Comparison of ENCODE assay signal across 23 mouse cellular contexts in the genomic region with DNA sequence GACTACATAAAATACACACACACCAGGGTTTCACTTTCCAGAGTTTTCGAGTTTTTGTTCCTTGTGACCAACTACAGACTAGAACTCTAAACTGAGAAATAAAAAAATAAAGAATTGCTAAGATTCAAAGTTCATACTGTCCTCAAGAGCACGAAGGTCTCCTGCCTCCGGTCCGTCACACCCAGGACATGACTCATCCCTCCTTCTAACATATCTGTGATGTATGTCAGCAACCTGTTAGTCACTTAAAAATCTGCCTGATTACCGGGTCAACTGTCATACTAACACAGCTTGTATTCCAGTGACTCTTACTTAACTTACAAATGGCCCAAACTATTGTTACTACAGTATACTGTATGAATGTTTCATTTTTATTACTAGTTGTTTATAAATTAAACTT. TPM values are rescaled to one million over a fixed set of nuclear protein-coding genes. Genes with fewer than 3 reads are reported as not detected.
A peak's percentile ranks its signal among the peaks of the same experiment; 100 is the strongest.
DNase-seq lines count a peak whose midpoint lies in the region; TF ChIP-seq lines count a peak whose summit lies in the region.
"Had no signal": no experiment of that assay in that cellular context is flagged by ENCODE, and none has a peak within 500 bp of the region (broad histone marks: within the 10 kb centered on the region; RNA-seq: fewer than 3 reads in every experiment).

No protein-coding gene starts in this region.

- H3K27me3 ChIP-seq in myocyte (ENCODE audit: control insufficient read depth, insufficient read depth, insufficient read length), result no peaks in the 10 kb centered on the region
- H3K27me3 ChIP-seq: hindbrain, embryonic 15.5 days; midbrain, embryonic 13.5 days; stomach, embryonic 15.5 days had no signal

- no peak for TF ChIP-seq POLR2A in myocyte (IDR thresholded peaks at IDR 0.05; ENCODE audit: insufficient read length, low read depth)

- H3K79me2 ChIP-seq in myocyte (ENCODE audit: control insufficient read depth, insufficient read depth), result peaks cover 86% of the 10 kb centered on the region

- DNase-seq in 3134 (ENCODE audit: extremely low read depth, insufficient read length, low spot score) (peak; percentile 39), 3T3-L1 (ENCODE audit: low read depth, low spot score) (peak; percentile 80)
- DNase-seq in adrenal gland, postnatal 10 days, result peak; percentile 47
- DNase-seq in spleen, postnatal 4 days (ENCODE audit: low spot score in 2 of 2), result no peak
- no peak for DNase-seq in embryo, embryonic 10 days (ENCODE audit: low spot score)
- DNase-seq in cerebellum, adult 18-20 months, result no peak
- DNase-seq: cerebellum, adult 2 months; cerebellum, postnatal 36 days; gastrocnemius, postnatal 10 days; heart, adult 18-20 months; heart, postnatal 4 days; kidney, adult 2 months; kidney, postnatal 10 days; left cerebral cortex, postnatal 4 days; liver, postnatal 0 days; lung, postnatal 14 days; right cerebral cortex, postnatal 14 days; thymus, adult 2 months had no signal

- no peak overlapping the region for H3K4me3 ChIP-seq in myocyte
- H3K4me3 ChIP-seq: forebrain, embryonic 10.5 days; hindbrain, embryonic 15.5 days; midbrain, embryonic 13.5 days; stomach, embryonic 15.5 days had no signal

- H3ac ChIP-seq in myocyte (ENCODE audit: control insufficient read depth, insufficient read length), result no peak overlapping the region

- H3K36me3 ChIP-seq in myocyte (ENCODE audit: control insufficient read depth, insufficient read depth), result no peaks in the 10 kb centered on the region
- H3K36me3 ChIP-seq: forebrain, embryonic 10.5 days; hindbrain, embryonic 15.5 days; midbrain, embryonic 13.5 days; stomach, embryonic 15.5 days had no signal

- peak overlapping the region; percentile 48 for H3K4me2 ChIP-seq in myocyte (ENCODE audit: low read depth)
- H3K4me2 ChIP-seq: hindbrain, embryonic 15.5 days; midbrain, embryonic 13.5 days; stomach, embryonic 15.5 days had no signal

TF ChIP-seq in myocyte, 11 proteins besides CTCF, POLR2A, EP300 and RAD21:
- TF ChIP-seq TCF3 (IDR thresholded peaks at IDR 0.05; ENCODE audit: insufficient read length, low read depth), result no peak
- no peak for TF ChIP-seq REST (IDR thresholded peaks at IDR 0.05; ENCODE audit: insufficient read depth, insufficient read length)
- TF ChIP-seq MYOG (IDR thresholded peaks at IDR 0.05; ENCODE audit: control insufficient read depth in 1 of 3, insufficient read depth in 1 of 3, insufficient read length in 2 of 3, low read depth in 2 of 3), result no peak
- no peak for TF ChIP-seq USF1 (IDR thresholded peaks at IDR 0.05; ENCODE audit: low read depth)
- no peak for TF ChIP-seq E2F4 (IDR thresholded peaks at IDR 0.05; ENCODE audit: insufficient read depth)

RNA-seq across cellular contexts. Expression of gene Mrps24, which starts 21.7 kb away (rescaled TPM):
- total RNA-seq in adrenal gland, postnatal 10 days (2021), result 100 to 1,000 TPM; 155 to 166 TPM
- polyA plus RNA-seq in myocyte (2012; fragmentation: generic; extraction: Trizol), result 139 TPM

RNA-seq across cellular contexts. Expression of gene Urgcp, which starts 25.0 kb away (rescaled TPM):
- total RNA-seq in adrenal gland, postnatal 10 days (2021), result 10 to 100 TPM; 65.1 to 66.5 TPM
- 21.3 TPM for polyA plus RNA-seq in myocyte (2012; fragmentation: generic; extraction: Trizol)

RNA-seq across cellular contexts. Expression of gene Dbnl, which starts 51.2 kb away (rescaled TPM):
- total RNA-seq in adrenal gland, postnatal 10 days (2021), result 10 to 100 TPM; 51.5 to 57.5 TPM
- 71.0 TPM for polyA plus RNA-seq in myocyte (2012; fragmentation: generic; extraction: Trizol)

Comparison
In these comparisons a context has a peak if more than half of its experiments do, and no peak if none do; other contexts are left out.
1. DNase-seq: peak in 3134 (single experiment), 3T3-L1 (single experiment) and adrenal gland, postnatal 10 days (single experiment); none in spleen, postnatal 4 days (0 of 2), embryo, embryonic 10 days (single experiment) and cerebellum, adult 18-20 months (0 of 2).